Mouse (Mus musculus): ENCODE data around the gene Sbsn. TPM values are rescaled to one million over a fixed set of nuclear protein-coding genes. Genes with fewer than 3 reads are reported as not detected.

The Sbsn gene
- polyA plus RNA-seq, 1 experiment: 0.15 TPM

DNA sequence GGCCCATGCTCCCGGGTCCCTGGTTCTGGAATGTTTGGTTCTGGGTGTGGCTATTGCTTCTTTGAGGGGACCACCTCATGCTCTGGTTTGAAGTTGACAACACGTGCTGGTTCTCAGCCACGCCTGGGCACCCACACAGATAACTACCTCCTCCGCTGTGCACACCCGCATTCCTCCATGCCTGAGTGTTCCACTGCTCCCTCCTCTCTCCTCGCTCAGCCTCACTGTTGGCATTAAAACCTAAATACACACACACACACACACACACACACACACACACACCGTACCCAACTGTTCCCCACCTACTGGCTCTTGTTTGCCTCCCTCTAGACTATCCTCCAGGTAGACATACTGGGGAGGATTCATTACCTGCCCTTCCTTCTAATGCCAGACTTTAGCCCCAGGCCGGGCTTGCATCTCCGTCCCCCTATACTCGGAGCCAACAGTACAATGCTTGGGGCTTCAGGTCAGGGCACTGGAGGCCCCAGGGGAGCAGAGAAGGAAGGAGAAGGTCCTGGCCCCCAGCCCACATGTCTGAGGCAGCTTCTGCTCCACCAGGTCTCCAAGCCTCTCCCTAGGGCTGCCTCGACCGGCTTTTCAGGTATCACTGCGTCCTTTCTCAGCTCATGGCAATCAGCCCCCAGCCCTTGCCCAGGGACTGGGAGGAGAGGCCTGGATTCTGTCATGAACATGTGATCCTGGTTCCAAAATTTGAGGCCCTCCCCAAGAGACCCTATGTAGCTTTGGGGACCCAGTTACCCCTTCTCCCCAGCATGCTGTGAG lies 1.3 kb upstream of the Sbsn start:
- Histone ChIP-seq H3K36me3 (ENCODE audit: control insufficient read depth) (no peaks in the 10 kb centered on the region), H3K4me3 (replicated peaks) (no peak overlapping the region), H3K9me3 (ENCODE audit: control insufficient read depth, low read length) (peaks cover 6% of the 10 kb centered on the region), H3K27me3 (ENCODE audit: control insufficient read depth) (no peaks in the 10 kb centered on the region; the same call in 1 of the 2 replicates), H3K4me1 (ENCODE audit: control insufficient read depth) (no peaks in the 10 kb centered on the region)
- TF ChIP-seq TAL1 (IDR thresholded peaks at IDR 0.05; ENCODE audit: low read length): no peak
- no peak for TF ChIP-seq GATA1 (IDR thresholded peaks at IDR 0.05; ENCODE audit: low read length)

GRCm38 (mm10) chr7:30757001-30757400 lies 5.7 kb downstream of the Sbsn start:
- no peak overlapping the region for H3K4me3 ChIP-seq (replicated peaks)
- peaks cover 9% of the 10 kb centered on the region for H3K9me3 ChIP-seq (ENCODE audit: control insufficient read depth, low read length)
- H3K27me3 ChIP-seq (ENCODE audit: control insufficient read depth): no peaks in the 10 kb centered on the region; the same call in 1 of the 2 replicates
- H3K4me1 ChIP-seq (ENCODE audit: control insufficient read depth): peaks cover 3% of the 10 kb centered on the region
- H3K36me3 ChIP-seq (ENCODE audit: control insufficient read depth): no peaks in the 10 kb centered on the region
- TF ChIP-seq GATA1 (IDR thresholded peaks at IDR 0.05; ENCODE audit: low read length): no peak

DNA sequence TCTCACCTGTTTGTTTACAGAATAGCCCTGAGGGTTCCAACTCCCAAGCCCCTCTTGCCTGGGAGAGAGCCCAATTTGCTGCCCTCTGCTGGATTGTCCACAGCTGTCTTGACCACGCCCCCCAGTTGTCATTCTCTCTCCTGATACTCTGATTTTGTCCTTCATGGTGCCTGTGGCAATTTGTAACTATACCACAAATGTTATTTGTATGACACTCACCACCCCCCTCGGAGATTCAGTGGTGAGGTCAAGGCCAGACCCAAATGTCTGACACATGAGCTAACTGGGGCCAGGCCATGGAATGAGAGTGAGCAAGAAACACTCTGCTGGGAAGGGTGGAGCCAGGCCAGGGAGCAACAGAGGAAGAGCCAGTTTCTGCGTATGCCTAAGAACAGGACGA lies 7.6 kb downstream of the Sbsn start:
- Histone ChIP-seq H3K27me3 (ENCODE audit: control insufficient read depth) (no peaks in the 10 kb centered on the region; the same call in none of the 2 replicates), H3K4me3 (replicated peaks) (no peak overlapping the region), H3K4me1 (ENCODE audit: control insufficient read depth) (peaks cover 5% of the 10 kb centered on the region), H3K9me3 (ENCODE audit: control insufficient read depth, low read length) (peaks cover 9% of the 10 kb centered on the region), H3K36me3 (ENCODE audit: control insufficient read depth) (no peaks in the 10 kb centered on the region)
- TF ChIP-seq TAL1 (IDR thresholded peaks at IDR 0.05; ENCODE audit: low read length): no peak

DNA sequence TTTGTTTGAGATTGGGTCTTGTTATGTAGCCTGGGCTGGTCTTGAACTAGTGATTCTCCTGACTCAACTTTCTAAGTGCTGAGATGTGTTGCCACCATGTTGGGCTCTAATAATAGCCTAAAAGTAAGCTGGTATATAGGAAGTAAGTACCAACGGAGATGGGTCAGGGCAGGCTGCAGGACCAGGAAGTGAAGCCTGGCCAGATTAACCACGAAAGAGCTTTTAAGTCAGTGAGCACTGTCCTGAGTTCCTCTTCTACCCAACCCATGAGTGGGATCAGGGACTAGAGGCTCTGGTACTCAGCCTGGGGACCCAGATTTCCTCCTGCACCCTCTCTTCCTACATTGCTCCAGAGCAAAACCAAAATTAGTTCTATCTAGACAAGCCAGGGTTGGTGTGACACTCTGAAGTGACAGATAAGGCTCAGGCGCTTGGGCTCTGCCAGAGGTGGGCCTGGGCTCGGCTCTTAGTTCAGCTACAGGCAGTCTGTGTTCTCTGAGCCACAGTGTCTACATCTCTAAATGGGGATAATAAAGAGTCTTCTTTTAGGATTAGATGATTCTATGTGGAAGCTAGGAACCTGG lies 10.6 kb downstream of the Sbsn start:
- Histone ChIP-seq H3K9me3 (ENCODE audit: control insufficient read depth, low read length) (no peaks in the 10 kb centered on the region), H3K4me3 (replicated peaks) (no peak overlapping the region), H3K36me3 (ENCODE audit: control insufficient read depth) (no peaks in the 10 kb centered on the region), H3K27me3 (ENCODE audit: control insufficient read depth) (peaks cover 2% of the 10 kb centered on the region; the same call in 1 of the 2 replicates), H3K4me1 (ENCODE audit: control insufficient read depth) (peaks cover 5% of the 10 kb centered on the region)
- no peak for TF ChIP-seq TAL1 (IDR thresholded peaks at IDR 0.05; ENCODE audit: low read length)
- TF ChIP-seq GATA1 (IDR thresholded peaks at IDR 0.05; ENCODE audit: low read length): no peak

- H3K4me3 ChIP-seq (replicated peaks): no peak within 1 kb of the TSS
- no peak for TF ChIP-seq TAL1 (IDR thresholded peaks at IDR 0.05; ENCODE audit: low read length)
- TF ChIP-seq GATA1 (IDR thresholded peaks at IDR 0.05; ENCODE audit: low read length): no peak
- no peaks in the 10 kb centered on the region for H3K36me3 ChIP-seq (ENCODE audit: control insufficient read depth)
- peaks cover 5% of the 10 kb centered on the region for H3K4me1 ChIP-seq (ENCODE audit: control insufficient read depth)
- peaks cover 2% of the 10 kb centered on the region; the same call in 1 of the 2 replicates for H3K27me3 ChIP-seq (ENCODE audit: control insufficient read depth)
- H3K9me3 ChIP-seq (ENCODE audit: control insufficient read depth, low read length): no peaks in the 10 kb centered on the region
These were observed 12.2 kb downstream of the Sbsn start, which contains the start of gene Dmkn for GRCm38 (mm10) chr7:30763456-30763855. TSS of gene Dmkn (plus strand) at chr7:30763756.

- Histone ChIP-seq H3K9me3 (ENCODE audit: control insufficient read depth, low read length) (no peaks in the 10 kb centered on the region), H3K36me3 (ENCODE audit: control insufficient read depth) (no peaks in the 10 kb centered on the region), H3K4me3 (replicated peaks) (no peak overlapping the region), H3K27me3 (ENCODE audit: control insufficient read depth) (peaks cover 2% of the 10 kb centered on the region; the same call in 1 of the 2 replicates), H3K4me1 (ENCODE audit: control insufficient read depth) (peaks cover 5% of the 10 kb centered on the region)
- no peak for TF ChIP-seq GATA1 (IDR thresholded peaks at IDR 0.05; ENCODE audit: low read length)
- TF ChIP-seq TAL1 (IDR thresholded peaks at IDR 0.05; ENCODE audit: low read length): no peak
These were observed 13.9 kb downstream of the Sbsn start for GRCm38 (mm10) chr7:30765173-30765572.

DNA sequence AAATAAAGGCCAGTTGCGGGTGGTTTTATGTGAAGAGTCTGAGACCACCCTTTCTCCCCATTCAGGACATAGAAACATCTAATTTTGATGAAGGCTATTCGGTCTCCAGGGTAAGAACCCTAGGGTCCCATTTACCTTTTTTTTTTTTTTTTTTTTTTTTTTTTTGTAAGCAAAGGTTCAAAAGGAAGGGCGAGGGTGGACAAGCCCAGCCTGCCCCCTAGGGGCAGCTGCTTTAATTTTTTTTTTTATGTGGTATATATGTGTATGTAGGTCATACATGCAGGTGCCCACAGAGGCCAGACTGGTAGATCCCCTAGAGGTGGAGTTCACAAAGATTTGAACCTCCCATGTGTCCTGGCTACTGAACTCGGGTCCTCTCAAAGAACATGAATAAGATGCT lies 15.1 kb downstream of the Sbsn start:
- Histone ChIP-seq H3K27me3 (ENCODE audit: control insufficient read depth) (peaks cover 2% of the 10 kb centered on the region; the same call in 1 of the 2 replicates), H3K9me3 (ENCODE audit: control insufficient read depth, low read length) (no peaks in the 10 kb centered on the region), H3K36me3 (ENCODE audit: control insufficient read depth) (no peaks in the 10 kb centered on the region), H3K4me3 (replicated peaks) (no peak overlapping the region), H3K4me1 (ENCODE audit: control insufficient read depth) (peaks cover 5% of the 10 kb centered on the region)
- TF ChIP-seq GATA1 (IDR thresholded peaks at IDR 0.05; ENCODE audit: low read length): no peak
- no peak for TF ChIP-seq TAL1 (IDR thresholded peaks at IDR 0.05; ENCODE audit: low read length)

DNA sequence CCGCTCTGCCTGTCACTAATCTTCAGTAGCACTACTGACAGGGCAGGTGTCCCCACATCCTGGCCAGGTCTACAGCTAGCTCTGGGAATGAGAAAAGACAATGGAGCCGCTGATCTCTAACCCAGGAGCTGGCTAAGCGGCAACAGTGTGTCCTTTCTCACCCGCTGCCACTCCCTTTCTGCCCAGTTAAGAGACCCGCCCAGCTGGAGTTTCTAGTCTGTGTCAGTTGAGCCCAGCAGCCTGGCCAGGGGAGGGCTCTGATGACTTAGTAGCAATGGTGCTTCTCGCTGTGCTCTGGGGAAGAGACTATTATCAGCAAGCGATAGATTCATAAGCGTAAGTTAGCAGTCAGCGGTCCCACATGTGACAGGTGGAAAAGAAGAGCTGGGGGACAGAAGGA lies 18.0 kb downstream of the Sbsn start:
- H3K27me3 ChIP-seq (ENCODE audit: control insufficient read depth): 0 out of 2 replicates have a peak, but pooled peaks cover 2% of the 10 kb centered on the region
- H3K9me3 ChIP-seq (ENCODE audit: control insufficient read depth, low read length): no peaks in the 10 kb centered on the region
- H3K36me3 ChIP-seq (ENCODE audit: control insufficient read depth): no peaks in the 10 kb centered on the region
- no peak overlapping the region for H3K4me3 ChIP-seq (replicated peaks)
- TF ChIP-seq GATA1 (IDR thresholded peaks at IDR 0.05; ENCODE audit: low read length) (no peak), TAL1 (IDR thresholded peaks at IDR 0.05; ENCODE audit: low read length) (no peak)
- H3K4me1 ChIP-seq (ENCODE audit: control insufficient read depth): no peaks in the 10 kb centered on the region

DNA sequence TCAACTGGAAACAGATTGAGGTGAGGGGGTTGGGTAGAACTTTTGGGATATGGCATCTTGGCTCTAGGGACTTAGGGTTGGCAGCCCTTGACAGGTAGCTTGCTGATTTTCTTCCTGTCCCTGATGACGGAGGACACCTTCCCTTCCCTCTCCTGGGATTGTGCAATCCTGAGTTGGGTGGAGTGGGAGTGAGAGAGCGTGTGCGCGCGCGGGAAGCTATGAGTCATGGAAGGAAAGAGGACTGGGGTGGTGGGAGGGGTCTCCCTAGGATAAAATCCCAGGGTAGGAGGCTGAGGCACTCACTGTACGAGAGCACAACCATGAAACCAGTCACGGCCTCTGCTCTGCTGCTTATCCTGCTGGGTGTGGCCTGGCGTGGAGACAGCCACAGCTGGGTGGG lies 24.8 kb downstream of the Sbsn start:
- Histone ChIP-seq H3K36me3 (ENCODE audit: control insufficient read depth) (no peaks in the 10 kb centered on the region), H3K4me3 (replicated peaks) (no peak overlapping the region), H3K27me3 (ENCODE audit: control insufficient read depth) (no peaks in the 10 kb centered on the region), H3K4me1 (ENCODE audit: control insufficient read depth) (no peaks in the 10 kb centered on the region), H3K9me3 (ENCODE audit: control insufficient read depth, low read length) (no peaks in the 10 kb centered on the region)
- TF ChIP-seq TAL1 (IDR thresholded peaks at IDR 0.05; ENCODE audit: low read length) (no peak), GATA1 (IDR thresholded peaks at IDR 0.05; ENCODE audit: low read length) (no peak)
